Mouse (Mus musculus) neural tube, embryonic 13.5 days (tissue): ENCODE results near the gene Alpi. TPM values are rescaled to one million over a fixed set of nuclear protein-coding genes. Genes with fewer than 3 reads are reported as not detected.
A peak's percentile ranks its signal among the peaks of the same experiment; 100 is the strongest.

Experiments
- ATAC-seq: fragments of 200-750 bp; cut with Nextera tagmentation; 2 replicates; pipeline ENCODE4 v1.8.0; 2017; ENCODE audit warnings: low read depth, mild to moderate bottlenecking, moderate TSS enrichment, moderate library complexity
- H3K27ac ChIP-seq: fragments of 300-500 bp; sonication (generic); replicated peaks from 2 replicates; pipeline ENCODE4 v1.5.1; 2015; ENCODE audit warnings: moderate library complexity, mild to moderate bottlenecking, inconsistent platforms
- H3K27me3 ChIP-seq: fragments of 300-500 bp; sonication (generic); 2 replicates; pipeline ENCODE4 v1.6.1; 2015; ENCODE audit warnings: mild to moderate bottlenecking, inconsistent platforms
- H3K36me3 ChIP-seq: fragments of 300-500 bp; sonication (generic); 2 replicates; pipeline ENCODE4 v1.6.1; 2015; ENCODE audit warnings: mild to moderate bottlenecking, inconsistent platforms
- H3K4me1 ChIP-seq: fragments of 300-500 bp; sonication (generic); replicated peaks from 2 replicates; pipeline ENCODE4 v1.6.1; 2015; ENCODE audit warnings: inconsistent platforms
- H3K4me2 ChIP-seq: fragments of 300-500 bp; sonication (generic); 2 replicates; pipeline ENCODE4 v1.6.1; 2015; ENCODE audit warnings: inconsistent platforms, mild to moderate bottlenecking, moderate library complexity
- H3K4me3 ChIP-seq: fragments of 300-500 bp; sonication (generic); 2 replicates; pipeline ENCODE4 v1.5.1; 2015; ENCODE audit warnings: mild to moderate bottlenecking, inconsistent platforms
- H3K9ac ChIP-seq: fragments of 300-500 bp; sonication (generic); 2 replicates; pipeline ENCODE4 v1.6.1; 2015; ENCODE audit warnings: moderate library complexity, mild to moderate bottlenecking, inconsistent platforms
- H3K9me3 ChIP-seq: fragments of 300-500 bp; sonication (generic); 2 replicates; pipeline ENCODE4 v1.6.1; 2016; ENCODE audit warnings: inconsistent platforms
- WGBS: fragments of 180-500 bp; shearing (Covaris S2); methylation state at CpG from one replicate; pipeline ENCODE4 v1.1.7; 2015; 5-methylcytosine and 5-hydroxymethylcytosine counted together
- polyA plus RNA-seq: library from polyadenylated mRNA; unstranded; fragments of >200 nt; fragmentation: Nextera tagmentation; extraction: Ambion mirVana; gene quantifications from 2 replicates; pipeline ENCODE4 v1.2.1, GENCODE M21; 2015

Gene Alpi
- polyA plus RNA-seq, 1 experiment from 2014 or later: not detected

DNA sequence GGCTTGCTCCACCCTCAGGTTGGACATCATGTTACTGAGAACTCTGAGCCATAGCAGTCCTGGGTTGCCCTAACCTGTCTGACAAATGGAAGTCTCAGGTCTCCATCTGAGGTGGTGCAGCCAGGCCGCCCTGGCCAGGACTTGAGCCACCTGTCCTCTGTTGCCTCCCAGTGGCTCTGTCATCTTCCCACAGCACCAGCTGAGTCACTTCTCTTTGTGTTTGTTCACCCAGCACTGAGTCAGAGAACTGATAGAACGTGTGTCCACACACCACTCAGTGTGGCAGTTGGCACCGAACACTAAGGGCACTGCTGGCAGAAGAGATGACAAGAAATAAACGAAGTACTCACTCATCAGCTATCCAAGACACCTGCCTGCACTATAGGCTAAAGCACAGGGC is 50.0 kb downstream of the Alpi start:
- no peak overlapping the region for H3K4me3 ChIP-seq
- no peak overlapping the region for H3K4me2 ChIP-seq
- ATAC-seq: no peak
- H3K9ac ChIP-seq: no peak overlapping the region
- no peaks in the 10 kb centered on the region for H3K27me3 ChIP-seq
- H3K4me1 ChIP-seq: peaks cover 14% of the 10 kb centered on the region
- WGBS: 84% methylated on average over 4 of the region's 4 CpGs
- H3K9me3 ChIP-seq: no peaks in the 10 kb centered on the region
- peaks cover 20% of the 10 kb centered on the region for H3K36me3 ChIP-seq
- no peak overlapping the region for H3K27ac ChIP-seq

DNA sequence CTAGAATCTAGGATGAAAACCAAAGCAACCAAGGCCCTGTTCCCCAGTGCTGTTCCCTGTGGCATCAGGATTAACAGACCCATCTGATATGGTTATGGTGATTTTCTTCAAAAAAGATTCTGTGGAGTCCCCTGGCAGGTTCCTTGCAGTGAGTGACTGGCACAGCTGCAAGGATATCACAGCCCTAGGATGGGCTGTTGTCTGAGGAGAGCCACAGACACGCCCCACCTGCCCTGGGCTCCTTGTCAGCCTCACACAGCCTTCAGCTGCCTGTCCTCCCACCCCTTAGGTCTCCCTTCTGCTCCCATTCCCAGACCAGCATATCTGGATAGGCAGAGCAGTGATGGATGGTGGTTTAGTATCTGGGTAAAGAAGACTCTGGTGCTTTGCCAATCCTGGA is 50.7 kb downstream of the Alpi start:
- peaks cover 24% of the 10 kb centered on the region for H3K36me3 ChIP-seq
- 72% methylated on average over 1 of the region's 1 CpGs for WGBS
- no peaks in the 10 kb centered on the region for H3K9me3 ChIP-seq
- peaks cover 14% of the 10 kb centered on the region for H3K4me1 ChIP-seq
- H3K4me2 ChIP-seq: no peak overlapping the region
- no peaks in the 10 kb centered on the region for H3K27me3 ChIP-seq
- H3K4me3 ChIP-seq: no peak overlapping the region
- peak overlapping the region; percentile 71 for H3K27ac ChIP-seq
- ATAC-seq: no peak
- peak overlapping the region; percentile 8; the same call in 1 of the 2 replicates for H3K9ac ChIP-seq

DNA sequence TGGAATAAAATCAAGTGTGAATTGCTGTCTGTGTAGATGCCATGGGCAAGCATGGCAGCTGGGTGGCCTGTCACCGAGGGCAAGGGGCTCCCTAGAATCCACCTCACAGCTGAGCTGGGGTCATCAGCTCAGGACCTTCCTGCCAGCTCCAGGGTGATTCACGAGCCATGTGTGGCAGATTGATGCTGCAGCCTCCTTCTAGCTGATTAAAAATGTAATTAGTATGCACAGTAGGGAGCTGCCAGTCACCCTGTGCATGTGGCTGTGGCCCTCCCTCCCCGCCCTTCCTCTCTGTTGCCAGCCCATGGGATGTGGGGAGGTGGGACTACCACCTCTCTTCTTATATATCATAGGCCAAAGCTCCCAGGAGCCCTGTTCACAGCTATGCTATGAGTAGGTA is 51.3 kb downstream of the Alpi start:
- no peaks in the 10 kb centered on the region for H3K9me3 ChIP-seq
- no peaks in the 10 kb centered on the region for H3K27me3 ChIP-seq
- no peak overlapping the region; the same call in 1 of the 2 replicates for H3K9ac ChIP-seq
- H3K4me1 ChIP-seq: peaks cover 14% of the 10 kb centered on the region
- H3K27ac ChIP-seq: peak overlapping the region; percentile 71
- no peak overlapping the region for H3K4me2 ChIP-seq
- no peak overlapping the region for H3K4me3 ChIP-seq
- whole genome bisulfite sequencing: 26% methylated on average over 3 of the region's 3 CpGs
- peak; percentile 58; the same call in 1 of the 2 replicates for ATAC-seq
- H3K36me3 ChIP-seq: peaks cover 27% of the 10 kb centered on the region

Other genes with a start within 250 kb of the Alpi start
- gene Alppl2, start 11.7 kb downstream of the Alpi start, polyA plus RNA-seq: not detected in 2 replicates
- gene Akp3, start 23.4 kb upstream of the Alpi start, polyA plus RNA-seq: not detected in 2 replicates
- gene Ecel1, start 54.9 kb upstream of the Alpi start, polyA plus RNA-seq: 62.4 and 73.8 TPM in 2 replicates
- gene Prss56, start 81.7 kb upstream of the Alpi start, polyA plus RNA-seq: 6.6 and 7.1 TPM in 2 replicates
- 0.31 and 0.62 TPM in 2 replicates for gene Chrnd, start 89.0 kb upstream of the Alpi start, polyA plus RNA-seq
- gene Chrng, start 103.1 kb upstream of the Alpi start, polyA plus RNA-seq: 0.57 and 1.7 TPM in 2 replicates
- gene Eif4e2, start 112.3 kb upstream of the Alpi start, polyA plus RNA-seq: 108 and 115 TPM in 2 replicates
- 1.2 and 1.9 TPM in 2 replicates for gene Efhd1, start 162.8 kb upstream of the Alpi start, polyA plus RNA-seq
- gene Gigyf2, start 225.4 kb upstream of the Alpi start, polyA plus RNA-seq: 69.4 and 73.3 TPM in 2 replicates